Mouse (Mus musculus) kidney, postnatal 0 days (tissue): ENCODE data around the gene Arhgap25. TPM values are rescaled to one million over a fixed set of nuclear protein-coding genes. Genes with fewer than 3 reads are reported as not detected.
A peak's percentile ranks its signal among the peaks of the same experiment; 100 is the strongest.

Experiments used
- ATAC-seq: fragments of 200-750 bp; cut with Nextera tagmentation; replicated peaks from 2 replicates; pipeline ENCODE4 v1.8.0; 2017; ENCODE audit warnings: low read depth, moderate number of reproducible peaks, moderate TSS enrichment, moderate library complexity; ENCODE audit not compliant: low FRiP score
- DNase-seq: peaks from one replicate; pipeline ENCODE4 v3.0.0-alpha.2; 2016; ENCODE audit warnings: low spot score
- H3K27ac ChIP-seq: fragments of 300-500 bp; sonication (generic); 2 replicates; pipeline ENCODE4 v1.5.1; 2014; ENCODE audit warnings: mild to moderate bottlenecking
- H3K27me3 ChIP-seq: fragments of 300-500 bp; sonication (generic); 2 replicates; pipeline ENCODE4 v1.6.1; 2014; ENCODE audit warnings: low read length, mixed read lengths; ENCODE audit not compliant: insufficient read depth
- H3K36me3 ChIP-seq: fragments of 300-500 bp; sonication (generic); 2 replicates; pipeline ENCODE4 v1.6.1; 2014; ENCODE audit warnings: low read length, mixed read lengths; ENCODE audit not compliant: insufficient read depth
- H3K4me1 ChIP-seq: fragments of 300-500 bp; sonication (generic); replicated peaks from 2 replicates; pipeline ENCODE4 v1.6.1; 2014; ENCODE audit warnings: antibody characterized with exemption, low read length, mixed read lengths; ENCODE audit not compliant: insufficient read depth
- H3K4me2 ChIP-seq: fragments of 300-500 bp; sonication (generic); 2 replicates; pipeline ENCODE4 v1.6.1; 2014; ENCODE audit warnings: mild to moderate bottlenecking, low read length, moderate library complexity, mixed read lengths
- H3K4me3 ChIP-seq: fragments of 300-500 bp; sonication (generic); replicated peaks from 2 replicates; pipeline ENCODE4 v1.5.1; 2014; ENCODE audit warnings: low read depth, low read length
- H3K9ac ChIP-seq: fragments of 300-500 bp; sonication (generic); 2 replicates; pipeline ENCODE4 v1.6.1; 2014; ENCODE audit warnings: low read depth, low read length
- H3K9me3 ChIP-seq: fragments of 300-500 bp; sonication (generic); replicated peaks from 2 replicates; pipeline ENCODE4 v1.6.1; 2016; ENCODE audit warnings: low read length, inconsistent platforms, mixed read lengths
- CTCF ChIP-seq: IDR thresholded peaks from 2 replicates; pipeline ENCODE4 v1.5.1; 2016; ENCODE audit warnings: antibody characterized with exemption, low read depth, mild to moderate bottlenecking, moderate library complexity
- WGBS: fragments of 180-500 bp; shearing (Covaris S2); extraction: QIAGEN DNeasy Blood & Tissue Kit; methylation state at CpG from one replicate; pipeline ENCODE4 v1.1.7; 2014; 5-methylcytosine and 5-hydroxymethylcytosine counted together
- polyA plus RNA-seq: library from polyadenylated mRNA; unstranded; fragments of >200 nt; fragmentation: Nextera tagmentation; extraction: Ambion mirVana; gene quantifications from 2 replicates; pipeline ENCODE4 v1.2.1, GENCODE M21; 2015

Gene Arhgap25
- polyA plus RNA-seq, 1 experiment from 2014 or later = 4.1 TPM

DNA sequence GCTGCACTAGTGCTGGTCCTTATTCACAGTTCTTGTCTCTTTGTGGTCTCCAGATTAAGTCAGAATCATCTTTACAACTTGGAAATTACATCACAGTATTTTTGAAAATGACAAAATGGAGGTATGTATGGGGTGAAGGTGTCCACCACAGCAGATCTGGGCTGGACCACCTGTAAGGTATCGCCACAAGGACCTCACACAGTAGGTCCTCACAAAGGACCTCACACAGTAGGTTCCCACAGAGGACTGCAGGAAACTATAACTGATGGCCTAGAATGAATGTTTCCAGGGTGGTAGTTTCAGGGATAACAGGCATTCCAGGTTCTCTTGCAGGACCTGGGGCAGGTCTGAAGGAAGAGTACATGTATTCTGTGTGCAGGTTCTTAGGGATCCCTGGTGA lies 65.7 kb downstream of the Arhgap25 start:
- no peak for TF ChIP-seq CTCF
- no peak overlapping the region for H3K9ac ChIP-seq
- H3K27ac ChIP-seq = no peak overlapping the region
- no peaks in the 10 kb centered on the region for H3K9me3 ChIP-seq
- H3K36me3 ChIP-seq = no peaks in the 10 kb centered on the region
- DNase-seq (no peak), ATAC-seq (no peak)
- no peak overlapping the region for H3K4me2 ChIP-seq
- H3K27me3 ChIP-seq = no peaks in the 10 kb centered on the region
- H3K4me1 ChIP-seq = no peaks in the 10 kb centered on the region
- H3K4me3 ChIP-seq = no peak overlapping the region
- 94% methylated on average over 1 of the region's 1 CpGs for WGBS

DNA sequence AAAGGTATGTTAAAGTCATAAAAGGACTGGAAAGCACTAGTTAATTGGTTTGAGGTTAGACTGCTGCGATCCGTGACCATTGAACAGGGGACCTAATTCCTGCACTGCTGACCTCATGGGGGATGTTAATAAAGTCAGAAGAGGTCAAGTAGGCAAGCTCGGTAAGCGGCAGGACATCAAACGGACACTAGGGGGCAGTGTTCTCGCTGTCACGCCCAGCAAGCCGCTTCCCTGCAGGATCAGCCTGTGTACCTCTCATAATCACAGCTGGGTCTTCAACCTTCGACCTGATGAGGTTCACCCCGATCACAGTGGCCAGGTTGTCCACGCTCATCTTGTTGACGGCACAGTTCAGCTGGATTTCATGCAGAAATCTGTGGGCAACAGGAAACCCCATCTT lies 66.8 kb downstream of the Arhgap25 start:
- WGBS = 10% methylated on average over 12 of the region's 12 CpGs
- peak; percentile 85 for DNase-seq
- Histone ChIP-seq H3K4me2 (0 out of 2 replicates have a peak overlapping the region, but pooled peaks have one; percentile 11), H3K27me3 (no peaks in the 10 kb centered on the region), H3K4me3 (no peak overlapping the region), H3K9me3 (no peaks in the 10 kb centered on the region), H3K27ac (no peak overlapping the region), H3K36me3 (no peaks in the 10 kb centered on the region), H3K4me1 (no peaks in the 10 kb centered on the region), H3K9ac (no peak overlapping the region)
- 0 out of 2 replicates have a peak, but pooled peaks have one; percentile 29 for ATAC-seq
- peak; percentile 94 for TF ChIP-seq CTCF

DNA sequence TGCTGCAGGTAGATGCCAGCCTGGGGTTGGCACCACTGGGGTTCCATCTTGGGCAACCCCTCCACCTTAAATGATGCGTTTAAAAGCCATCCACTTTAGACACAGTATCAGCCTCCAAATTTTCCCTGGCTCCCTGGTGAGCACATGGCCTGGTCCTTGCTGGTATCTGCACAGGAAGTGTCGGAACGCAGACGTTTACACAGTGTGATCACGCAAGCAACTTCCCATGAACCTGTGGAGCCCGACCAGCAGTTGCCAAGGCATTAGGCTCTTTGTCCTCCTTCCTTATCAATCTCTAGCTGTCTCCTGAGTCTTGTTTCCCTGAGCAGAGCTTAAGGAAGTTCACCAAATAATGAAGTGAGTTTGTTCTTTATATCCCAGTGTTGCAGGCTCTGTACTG lies 77.6 kb downstream of the Arhgap25 start:
- ATAC-seq = no peak
- Histone ChIP-seq H3K4me2 (no peak overlapping the region), H3K9ac (no peak overlapping the region), H3K27ac (no peak overlapping the region), H3K4me3 (no peak overlapping the region), H3K9me3 (no peaks in the 10 kb centered on the region), H3K4me1 (no peaks in the 10 kb centered on the region), H3K27me3 (no peaks in the 10 kb centered on the region), H3K36me3 (no peaks in the 10 kb centered on the region)
- TF ChIP-seq CTCF = no peak
- DNase-seq = no peak
- 54% methylated on average over 6 of the region's 6 CpGs for WGBS

DNA sequence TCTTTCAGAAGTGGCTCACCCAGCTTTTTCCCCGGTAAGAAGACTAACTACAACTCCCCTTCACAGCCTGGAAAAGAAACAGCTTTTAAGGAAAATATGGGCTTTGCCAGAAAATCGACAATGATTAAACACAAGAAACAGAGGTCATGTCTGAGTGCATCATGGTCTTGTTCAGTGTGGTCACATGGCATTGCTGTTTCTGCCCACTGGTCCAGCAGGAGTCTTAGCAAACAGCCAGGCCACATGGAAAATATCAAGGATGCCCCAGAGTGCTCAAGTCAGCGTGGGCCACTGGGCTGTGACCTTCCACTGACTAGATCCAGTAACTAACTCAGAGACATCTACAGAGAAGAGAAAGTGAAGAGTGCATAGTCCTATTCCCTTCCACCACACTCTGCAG lies 81.3 kb downstream of the Arhgap25 start:
- Histone ChIP-seq H3K4me2 (no peak overlapping the region), H3K9me3 (no peaks in the 10 kb centered on the region), H3K4me3 (no peak overlapping the region), H3K27me3 (no peaks in the 10 kb centered on the region), H3K4me1 (0 out of 2 replicates have a peak, but pooled peaks cover 2% of the 10 kb centered on the region), H3K9ac (no peak overlapping the region), H3K27ac (no peak overlapping the region), H3K36me3 (no peaks in the 10 kb centered on the region)
- WGBS = 45% methylated on average over 3 of the region's 3 CpGs
- TF ChIP-seq CTCF = no peak
- ATAC-seq (no peak), DNase-seq (no peak)

DNA sequence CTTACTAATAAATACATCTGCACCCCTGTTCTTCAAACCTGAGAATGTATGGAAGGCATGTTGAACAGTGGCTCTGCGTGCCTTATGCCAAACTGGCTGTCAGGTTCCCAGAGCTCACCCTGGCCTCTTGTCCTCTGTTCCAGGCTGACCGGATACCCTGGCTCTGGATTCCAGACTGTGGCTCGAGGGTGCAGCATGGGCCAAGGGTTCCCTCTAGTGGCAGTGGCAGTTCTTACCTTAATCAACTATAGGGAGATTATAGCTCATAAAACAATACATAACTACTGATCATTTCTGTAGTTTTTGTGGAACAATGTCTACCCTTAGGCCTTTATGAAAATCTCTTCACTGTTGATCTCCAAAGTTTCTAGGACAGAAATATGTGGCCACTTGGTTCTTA lies 82.0 kb downstream of the Arhgap25 start:
- Histone ChIP-seq H3K27ac (no peak overlapping the region), H3K9ac (no peak overlapping the region), H3K27me3 (no peaks in the 10 kb centered on the region), H3K36me3 (no peaks in the 10 kb centered on the region), H3K4me3 (no peak overlapping the region), H3K9me3 (no peaks in the 10 kb centered on the region), H3K4me2 (no peak overlapping the region), H3K4me1 (0 out of 2 replicates have a peak, but pooled peaks cover 2% of the 10 kb centered on the region)
- 75% methylated on average over 3 of the region's 3 CpGs for WGBS
- DNase-seq = peak; percentile 25
- TF ChIP-seq CTCF = peak; percentile 69
- ATAC-seq = no peak

DNA sequence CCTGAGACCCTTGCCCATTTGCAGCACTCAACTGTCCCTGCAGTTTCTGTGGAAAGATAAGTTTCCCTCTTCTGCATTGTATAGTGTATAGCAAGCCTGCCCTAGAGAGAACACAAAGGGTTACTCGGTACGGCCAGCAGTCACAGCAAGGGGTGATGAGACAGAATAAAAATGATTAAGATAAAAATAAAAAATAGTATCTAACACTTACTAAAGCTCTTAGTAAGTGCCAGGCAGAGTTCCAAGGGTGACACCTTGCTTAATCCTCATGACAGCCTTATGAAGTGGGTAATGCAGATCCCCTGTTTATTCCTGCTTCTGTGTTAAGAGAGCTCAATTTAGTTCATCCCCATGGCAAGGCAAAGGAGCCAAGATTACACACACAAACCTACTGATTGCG lies 83.5 kb downstream of the Arhgap25 start:
- DNase-seq (no peak), ATAC-seq (no peak)
- TF ChIP-seq CTCF = no peak
- Histone ChIP-seq H3K9ac (no peak overlapping the region), H3K4me1 (0 out of 2 replicates have a peak, but pooled peaks cover 2% of the 10 kb centered on the region), H3K27ac (no peak overlapping the region), H3K27me3 (no peaks in the 10 kb centered on the region), H3K36me3 (no peaks in the 10 kb centered on the region), H3K4me2 (no peak overlapping the region), H3K9me3 (no peaks in the 10 kb centered on the region), H3K4me3 (no peak overlapping the region)
- 80% methylated on average over 3 of the region's 3 CpGs for whole genome bisulfite sequencing

DNA sequence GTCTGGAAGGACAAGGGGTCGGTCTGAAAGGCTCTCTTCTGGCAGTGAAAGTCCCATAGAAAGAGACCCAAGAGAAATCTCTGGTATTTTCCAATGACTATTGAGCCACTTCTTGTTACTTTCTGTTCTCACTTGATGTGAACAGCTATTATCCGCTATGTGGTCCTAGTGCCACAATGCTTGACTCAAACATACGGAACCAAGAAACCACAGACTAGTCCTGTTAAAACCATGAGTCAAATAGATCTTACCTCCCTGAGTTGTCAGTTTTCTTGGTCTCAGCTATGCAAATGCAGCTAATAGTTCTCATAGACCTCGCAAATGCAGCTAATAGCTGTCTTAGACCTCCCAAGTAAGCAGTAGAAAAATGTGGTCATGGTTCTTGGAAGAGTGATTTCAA lies 85.8 kb downstream of the Arhgap25 start:
- Histone ChIP-seq H3K4me2 (no peak overlapping the region), H3K27me3 (no peaks in the 10 kb centered on the region), H3K4me1 (0 out of 2 replicates have a peak, but pooled peaks cover 2% of the 10 kb centered on the region), H3K9me3 (no peaks in the 10 kb centered on the region), H3K36me3 (no peaks in the 10 kb centered on the region), H3K4me3 (no peak overlapping the region), H3K9ac (no peak overlapping the region), H3K27ac (no peak overlapping the region)
- WGBS = 85% methylated on average over 4 of the region's 4 CpGs
- ATAC-seq (no peak), DNase-seq (no peak)
- TF ChIP-seq CTCF = no peak
